Mouse (Mus musculus): Measurements from ENCODE around the gene Smarca4. TPM values are rescaled to one million over a fixed set of nuclear protein-coding genes. Genes with fewer than 3 reads are reported as not detected.

Smarca4 gene
- polyA plus RNA-seq, 1 experiment from 2014 or later, result 120 TPM

GRCm38 (mm10) chr9:21723377-21724146 lies 107.6 kb downstream of the Smarca4 start, which contains the start of gene Ldlr:
Ldlr (plus strand) TSS chr9:21723483.
- Histone ChIP-seq H3K4me2 (peak within 1 kb of the TSS; percentile 84), H3K36me3 (peaks cover 22% of the 10 kb centered on the region), H3K27ac (peak within 1 kb of the TSS; percentile 96), H3K4me3 (replicated peaks) (peak within 1 kb of the TSS; percentile 76), H3K9ac (replicated peaks) (peak within 1 kb of the TSS; percentile 56), H3K4me1 (replicated peaks) (peaks cover 28% of the 10 kb centered on the region), H3K9me3 (no peaks in the 10 kb centered on the region), H3K27me3 (no peaks in the 10 kb centered on the region)
- WGBS, result under 1% methylated on average over 47 of the region's 47 CpGs
- peak; percentile 78 for ATAC-seq (ENCODE audit: insufficient number of reproducible peaks, insufficient read depth, low FRiP score, low TSS enrichment, low read depth)

GRCm38 (mm10) chr9:21724147-21724536 lies 108.2 kb downstream of the Smarca4 start:
- H3K9me3 ChIP-seq, result no peaks in the 10 kb centered on the region
- WGBS, result 0% methylated on average over 18 of the region's 18 CpGs
- peaks cover 28% of the 10 kb centered on the region for H3K4me1 ChIP-seq (replicated peaks)
- H3K27ac ChIP-seq, result peak overlapping the region; percentile 96
- peak overlapping the region; percentile 56 for H3K9ac ChIP-seq (replicated peaks)
- peak; percentile 92 for ATAC-seq (ENCODE audit: insufficient number of reproducible peaks, insufficient read depth, low FRiP score, low TSS enrichment, low read depth)
- H3K27me3 ChIP-seq, result no peaks in the 10 kb centered on the region
- H3K4me2 ChIP-seq, result peak overlapping the region; percentile 84
- peak overlapping the region; percentile 76 for H3K4me3 ChIP-seq (replicated peaks)
- H3K36me3 ChIP-seq, result peaks cover 28% of the 10 kb centered on the region

- no peak for ATAC-seq (ENCODE audit: insufficient number of reproducible peaks, insufficient read depth, low FRiP score, low TSS enrichment, low read depth)
- H3K27ac ChIP-seq, result no peak overlapping the region
- peaks cover 37% of the 10 kb centered on the region for H3K36me3 ChIP-seq
- H3K9me3 ChIP-seq, result no peaks in the 10 kb centered on the region; the same call in 1 of the 2 replicates
- H3K9ac ChIP-seq (replicated peaks), result 0 out of 2 replicates have a peak overlapping the region, but pooled peaks have one; percentile 56
- peak overlapping the region; percentile 76 for H3K4me3 ChIP-seq (replicated peaks)
- peaks cover 28% of the 10 kb centered on the region for H3K4me1 ChIP-seq (replicated peaks)
- no peaks in the 10 kb centered on the region for H3K27me3 ChIP-seq
- 89% methylated on average over 23 of the region's 23 CpGs for WGBS
- H3K4me2 ChIP-seq, result peak overlapping the region; percentile 84
These were observed 109.5 kb downstream of the Smarca4 start for GRCm38 (mm10) chr9:21725224-21726121.

DNA sequence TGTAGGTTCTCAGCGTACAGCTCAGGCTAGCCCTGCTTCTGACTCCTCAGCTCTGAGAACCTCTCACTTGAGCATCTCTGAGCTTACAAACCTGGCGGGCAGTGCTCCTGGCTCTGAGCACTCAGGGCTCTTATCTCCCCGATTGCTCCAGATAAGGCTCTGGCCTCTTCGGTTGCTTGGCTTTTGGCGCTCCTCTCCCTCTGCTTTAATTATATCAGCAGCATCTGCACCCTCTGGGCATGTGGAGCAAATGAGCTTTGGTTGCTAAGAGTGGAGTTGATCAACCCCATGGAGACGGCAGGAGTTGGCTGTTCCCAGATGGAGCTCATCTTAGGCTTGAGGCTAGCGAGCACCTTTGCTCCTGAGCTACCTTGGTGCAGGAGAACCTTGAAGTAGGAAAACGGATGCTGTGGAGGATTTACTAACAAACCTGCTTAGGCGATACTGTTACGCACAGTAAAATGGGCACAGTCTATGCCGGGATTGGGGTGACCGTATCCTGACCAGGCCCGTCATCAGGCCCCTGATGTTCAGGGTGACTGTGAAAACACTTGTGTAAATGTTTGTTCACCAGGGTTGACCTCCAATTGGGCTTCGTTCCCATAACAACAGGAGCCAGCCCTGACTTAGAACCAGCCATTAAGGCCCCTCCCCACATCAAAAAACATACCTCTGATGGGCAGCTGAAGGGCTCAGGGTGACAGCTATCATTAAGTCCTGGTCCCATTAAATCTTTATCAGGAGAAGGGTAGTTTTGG lies 110.4 kb downstream of the Smarca4 start:
- Histone ChIP-seq H3K4me3 (replicated peaks) (no peak overlapping the region), H3K4me1 (replicated peaks) (peaks cover 24% of the 10 kb centered on the region), H3K27ac (no peak overlapping the region), H3K9me3 (no peaks in the 10 kb centered on the region; the same call in 1 of the 2 replicates), H3K36me3 (peaks cover 47% of the 10 kb centered on the region), H3K27me3 (no peaks in the 10 kb centered on the region), H3K9ac (replicated peaks) (no peak overlapping the region), H3K4me2 (0 out of 2 replicates have a peak overlapping the region, but pooled peaks have one; percentile 84)
- no peak for ATAC-seq (ENCODE audit: insufficient number of reproducible peaks, insufficient read depth, low FRiP score, low TSS enrichment, low read depth)
- 83% methylated on average over 14 of the region's 14 CpGs for WGBS

DNA sequence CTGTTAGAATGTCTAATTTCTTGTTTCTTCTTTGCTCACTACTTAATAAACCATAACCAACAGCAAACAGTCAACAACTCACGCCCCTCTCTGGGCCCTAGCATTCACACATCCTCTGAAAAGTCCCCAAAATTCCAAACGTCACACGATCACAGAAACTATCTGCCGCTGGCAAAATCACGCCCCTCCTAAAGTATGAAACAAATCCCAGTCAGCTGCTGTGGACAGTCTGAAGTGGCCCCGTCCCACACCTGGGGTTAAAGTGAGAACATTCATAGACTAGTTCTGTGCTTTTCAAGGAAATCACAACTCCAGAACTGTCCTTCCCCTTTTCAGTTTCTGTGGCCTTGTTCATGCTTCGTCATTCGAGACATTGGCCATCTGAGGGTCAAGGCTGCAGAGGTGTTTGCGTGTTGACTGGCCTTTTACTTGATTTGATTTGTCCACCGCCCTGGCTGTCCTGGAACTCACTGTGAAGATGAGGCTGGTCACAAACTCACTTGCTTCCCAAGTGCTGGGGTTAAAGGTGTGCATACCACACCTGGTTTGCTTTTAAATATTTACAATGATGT lies 112.4 kb downstream of the Smarca4 start:
- 85% methylated on average over 10 of the region's 10 CpGs for WGBS
- no peak overlapping the region for H3K4me2 ChIP-seq
- H3K4me1 ChIP-seq (replicated peaks), result peaks cover 20% of the 10 kb centered on the region
- no peak for ATAC-seq (ENCODE audit: insufficient number of reproducible peaks, insufficient read depth, low FRiP score, low TSS enrichment, low read depth)
- no peak overlapping the region for H3K4me3 ChIP-seq (replicated peaks)
- H3K27ac ChIP-seq, result no peak overlapping the region
- H3K9ac ChIP-seq (replicated peaks), result no peak overlapping the region
- no peaks in the 10 kb centered on the region; the same call in 1 of the 2 replicates for H3K9me3 ChIP-seq
- peaks cover 66% of the 10 kb centered on the region for H3K36me3 ChIP-seq
- H3K27me3 ChIP-seq, result no peaks in the 10 kb centered on the region

- WGBS, result 89% methylated on average over 7 of the region's 7 CpGs
- H3K36me3 ChIP-seq, result peaks cover 75% of the 10 kb centered on the region
- H3K27me3 ChIP-seq, result no peaks in the 10 kb centered on the region
- H3K9ac ChIP-seq (replicated peaks), result no peak overlapping the region
- no peak overlapping the region for H3K4me2 ChIP-seq
- no peak overlapping the region for H3K27ac ChIP-seq
- peaks cover 2% of the 10 kb centered on the region; the same call in 1 of the 2 replicates for H3K9me3 ChIP-seq
- ATAC-seq (ENCODE audit: insufficient number of reproducible peaks, insufficient read depth, low FRiP score, low TSS enrichment, low read depth), result no peak
- peaks cover 20% of the 10 kb centered on the region for H3K4me1 ChIP-seq (replicated peaks)
- no peak overlapping the region for H3K4me3 ChIP-seq (replicated peaks)
These were observed 113.3 kb downstream of the Smarca4 start for GRCm38 (mm10) chr9:21729264-21729663.

DNA sequence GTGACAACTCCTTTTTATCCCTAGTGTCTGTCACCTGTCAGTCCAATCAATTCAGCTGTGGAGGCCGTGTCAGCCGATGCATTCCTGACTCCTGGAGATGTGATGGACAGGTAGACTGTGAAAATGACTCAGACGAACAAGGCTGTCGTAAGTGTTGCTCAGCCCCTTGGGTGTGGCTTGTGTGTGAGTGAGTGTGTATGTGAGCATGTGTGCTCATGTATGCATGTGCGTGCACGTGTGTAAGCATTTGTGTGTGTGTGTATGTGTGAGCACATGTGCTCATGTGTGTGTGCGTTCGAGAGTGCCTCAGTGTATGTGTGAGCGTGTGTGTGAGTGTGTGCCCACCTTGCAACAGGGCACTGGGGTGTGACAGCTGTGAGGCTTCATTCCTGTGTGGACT lies 116.3 kb downstream of the Smarca4 start:
- WGBS, result 96% methylated on average over 9 of the region's 9 CpGs
- no peak for ATAC-seq (ENCODE audit: insufficient number of reproducible peaks, insufficient read depth, low FRiP score, low TSS enrichment, low read depth)
- Histone ChIP-seq H3K4me1 (replicated peaks) (no peaks in the 10 kb centered on the region), H3K27ac (no peak overlapping the region), H3K27me3 (no peaks in the 10 kb centered on the region), H3K9me3 (peaks cover 5% of the 10 kb centered on the region; the same call in 1 of the 2 replicates), H3K9ac (replicated peaks) (no peak overlapping the region), H3K36me3 (peaks cover 94% of the 10 kb centered on the region), H3K4me3 (replicated peaks) (no peak overlapping the region), H3K4me2 (no peak overlapping the region)

DNA sequence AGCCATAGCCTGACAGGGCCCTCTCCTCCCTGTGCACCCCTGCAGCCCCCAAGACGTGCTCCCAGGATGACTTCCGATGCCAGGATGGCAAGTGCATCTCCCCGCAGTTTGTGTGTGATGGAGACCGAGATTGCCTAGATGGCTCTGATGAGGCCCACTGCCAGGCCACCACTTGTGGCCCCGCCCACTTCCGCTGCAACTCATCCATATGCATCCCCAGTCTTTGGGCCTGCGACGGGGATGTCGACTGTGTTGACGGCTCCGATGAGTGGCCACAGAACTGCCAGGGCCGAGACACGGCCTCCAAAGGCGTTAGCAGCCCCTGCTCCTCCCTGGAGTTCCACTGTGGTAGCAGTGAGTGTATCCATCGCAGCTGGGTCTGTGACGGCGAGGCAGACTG lies 117.5 kb downstream of the Smarca4 start:
- ATAC-seq (ENCODE audit: insufficient number of reproducible peaks, insufficient read depth, low FRiP score, low TSS enrichment, low read depth), result no peak
- Histone ChIP-seq H3K36me3 (peaks cover 95% of the 10 kb centered on the region), H3K4me3 (replicated peaks) (no peak overlapping the region), H3K4me2 (no peak overlapping the region), H3K9me3 (peaks cover 5% of the 10 kb centered on the region; the same call in 1 of the 2 replicates), H3K27ac (no peak overlapping the region), H3K4me1 (replicated peaks) (no peaks in the 10 kb centered on the region), H3K27me3 (no peaks in the 10 kb centered on the region), H3K9ac (replicated peaks) (no peak overlapping the region)
- 92% methylated on average over 17 of the region's 17 CpGs for WGBS

DNA sequence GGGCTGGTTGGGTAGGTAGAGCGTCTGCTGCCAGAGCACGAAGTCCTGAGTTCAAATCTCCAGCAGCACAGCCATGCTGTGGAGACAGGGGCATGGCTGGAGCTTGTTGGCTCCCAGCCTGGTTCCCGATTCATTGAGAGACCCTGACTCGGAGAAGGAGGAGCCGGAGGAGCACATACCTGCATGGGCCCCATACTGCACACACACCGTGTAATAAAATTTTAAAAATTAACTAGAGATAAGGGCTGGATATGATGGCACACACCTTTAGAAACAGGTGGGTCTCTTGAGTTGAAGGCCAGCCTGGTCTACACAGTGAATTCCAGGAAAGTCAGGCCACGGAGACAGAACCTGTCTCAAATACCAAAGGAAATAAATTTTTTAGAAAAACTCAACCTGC lies 118.0 kb downstream of the Smarca4 start:
- peaks cover 95% of the 10 kb centered on the region for H3K36me3 ChIP-seq

DNA sequence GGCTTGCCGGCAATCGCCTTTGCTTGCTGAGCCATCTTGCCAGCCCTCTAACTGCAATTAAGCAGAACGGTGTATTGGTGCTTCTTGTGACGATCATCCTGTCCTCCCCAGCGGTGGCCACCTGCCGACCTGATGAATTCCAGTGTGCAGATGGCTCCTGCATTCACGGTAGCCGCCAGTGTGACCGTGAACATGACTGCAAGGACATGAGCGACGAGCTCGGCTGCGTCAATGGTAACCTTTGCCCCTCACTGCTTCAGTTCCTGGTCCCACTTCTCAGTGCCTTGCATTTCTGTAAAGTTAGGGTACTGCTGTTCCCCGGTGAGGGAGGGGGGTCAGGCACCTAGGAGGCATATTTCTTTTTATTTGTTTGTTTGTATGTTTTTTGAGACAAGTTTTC lies 119.2 kb downstream of the Smarca4 start:
- Histone ChIP-seq H3K4me1 (replicated peaks) (no peaks in the 10 kb centered on the region), H3K9ac (replicated peaks) (no peak overlapping the region), H3K9me3 (peaks cover 5% of the 10 kb centered on the region; the same call in 1 of the 2 replicates), H3K27ac (no peak overlapping the region), H3K4me2 (no peak overlapping the region), H3K27me3 (no peaks in the 10 kb centered on the region), H3K4me3 (replicated peaks) (no peak overlapping the region), H3K36me3 (peaks cover 98% of the 10 kb centered on the region)
- 92% methylated on average over 14 of the region's 14 CpGs for WGBS
- no peak for ATAC-seq (ENCODE audit: insufficient number of reproducible peaks, insufficient read depth, low FRiP score, low TSS enrichment, low read depth)

More for the DNA sequence above, 118.0 kb downstream of the Smarca4 start:
- H3K9me3 ChIP-seq, result peaks cover 5% of the 10 kb centered on the region; the same call in 1 of the 2 replicates
- ATAC-seq (ENCODE audit: insufficient number of reproducible peaks, insufficient read depth, low FRiP score, low TSS enrichment, low read depth), result no peak
- H3K27ac ChIP-seq, result no peak overlapping the region
- no peak overlapping the region for H3K4me2 ChIP-seq
- H3K4me1 ChIP-seq (replicated peaks), result no peaks in the 10 kb centered on the region
- H3K9ac ChIP-seq (replicated peaks), result no peak overlapping the region
- WGBS, result 96% methylated on average over 7 of the region's 7 CpGs
- no peak overlapping the region for H3K4me3 ChIP-seq (replicated peaks)
- H3K27me3 ChIP-seq, result no peaks in the 10 kb centered on the region
